In the genomic region with DNA sequence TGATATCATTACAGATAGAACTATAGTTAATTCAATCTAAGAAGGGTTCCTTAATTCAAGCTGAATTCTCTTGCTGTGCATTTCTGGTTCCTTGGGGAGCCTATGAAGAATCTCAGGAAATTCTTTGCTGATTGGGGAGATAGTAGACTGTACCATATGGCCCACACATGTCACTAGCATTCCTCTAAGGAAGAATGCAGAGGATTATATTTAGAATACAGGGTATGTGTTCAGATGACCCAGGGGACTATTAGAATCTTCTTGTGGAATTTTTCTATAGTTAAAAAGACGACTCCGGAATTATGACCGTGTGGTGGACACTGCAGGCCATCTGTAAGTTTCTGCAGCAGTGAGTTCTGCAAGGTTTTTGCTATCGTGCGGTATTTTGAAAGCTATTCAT, we compare ENCODE assay signal across 29 mouse cellular contexts. TPM values are rescaled to one million over a fixed set of nuclear protein-coding genes. Genes with fewer than 3 reads are reported as not detected.
DNase-seq lines count a peak whose midpoint lies in the region; ATAC-seq lines count a peak whose summit lies in the region.
"Had no signal": no experiment of that assay in that cellular context is flagged by ENCODE, and none has a peak within 500 bp of the region (broad histone marks: within the 10 kb centered on the region; RNA-seq: fewer than 3 reads in every experiment).

No protein-coding gene starts in this region.

- no peaks in the 10 kb centered on the region for H3K9me3 ChIP-seq in embryonic facial prominence, embryonic 11.5 days (replicated peaks; ENCODE audit: control insufficient read depth, low read length)
- H3K9me3 ChIP-seq in embryonic facial prominence, embryonic 10.5 days = no peaks in the 10 kb centered on the region
- H3K9me3 ChIP-seq in embryonic facial prominence, embryonic 14.5 days (ENCODE audit: control insufficient read depth, low read length) = no peaks in the 10 kb centered on the region
- H3K9me3 ChIP-seq: embryonic facial prominence, embryonic 12.5 days; embryonic facial prominence, embryonic 15.5 days; forebrain, embryonic 13.5 days; forebrain, embryonic 15.5 days; G1E had no signal

- no peak overlapping the region for H3K27ac ChIP-seq in embryonic facial prominence, embryonic 11.5 days (replicated peaks; ENCODE audit: low read depth, low read length)
- no peak overlapping the region for H3K27ac ChIP-seq in embryonic facial prominence, embryonic 10.5 days (replicated peaks)
- H3K27ac ChIP-seq in embryonic facial prominence, embryonic 14.5 days (replicated peaks; ENCODE audit: low read depth, low read length) = no peak overlapping the region; the same call in 1 of the 2 replicates
- H3K27ac ChIP-seq: embryonic facial prominence, embryonic 12.5 days; embryonic facial prominence, embryonic 15.5 days; forebrain, embryonic 13.5 days; forebrain, embryonic 15.5 days had no signal

- H3K9ac ChIP-seq in embryonic facial prominence, embryonic 11.5 days (replicated peaks; ENCODE audit: low read length) = no peak overlapping the region
- no peak overlapping the region for H3K9ac ChIP-seq in embryonic facial prominence, embryonic 14.5 days (ENCODE audit: low read depth, low read length)
- H3K9ac ChIP-seq: embryonic facial prominence, embryonic 12.5 days; embryonic facial prominence, embryonic 15.5 days; forebrain, embryonic 13.5 days; forebrain, embryonic 15.5 days; forebrain, postnatal 0 days had no signal

- WGBS in embryonic facial prominence, embryonic 11.5 days = 74% methylated on average over 5 of the region's 5 CpGs
- WGBS in embryonic facial prominence, embryonic 10.5 days = 83% methylated on average over 5 of the region's 5 CpGs
- 39% methylated on average over 5 of the region's 5 CpGs for WGBS in embryonic facial prominence, embryonic 14.5 days

- no peak for ATAC-seq in embryonic facial prominence, embryonic 11.5 days (replicated peaks; ENCODE audit: insufficient number of reproducible peaks, low FRiP score, low TSS enrichment, low read depth)
- no peak for ATAC-seq in embryonic facial prominence, embryonic 14.5 days (ENCODE audit: low read depth)
- no peak for ATAC-seq in megakaryocyte, adult 5-6 weeks (ENCODE audit: poor library complexity, severe bottlenecking)
- ATAC-seq: activated CD4-positive, CD25-positive, alpha-beta regulatory T cell, adult 4 months; CD4-positive, CD25-positive, alpha-beta regulatory T cell, adult 4 months; forebrain, embryonic 13.5 days; forebrain, embryonic 15.5 days; forebrain, postnatal 0 days; Patski had no signal

- H3K27me3 ChIP-seq in embryonic facial prominence, embryonic 11.5 days (ENCODE audit: control insufficient read depth, insufficient read depth, low read length) = no peaks in the 10 kb centered on the region
- H3K27me3 ChIP-seq in embryonic facial prominence, embryonic 10.5 days (replicated peaks; ENCODE audit: low read depth, poor library complexity, severe bottlenecking) = peaks cover 19% of the 10 kb centered on the region
- no peaks in the 10 kb centered on the region for H3K27me3 ChIP-seq in embryonic facial prominence, embryonic 14.5 days (replicated peaks; ENCODE audit: control insufficient read depth, insufficient read depth, low read length)
- H3K27me3 ChIP-seq: CH12.LX; forebrain, embryonic 15.5 days had no signal

- H3K4me2 ChIP-seq in embryonic facial prominence, embryonic 11.5 days (ENCODE audit: low read depth, low read length) = no peak overlapping the region
- H3K4me2 ChIP-seq in embryonic facial prominence, embryonic 14.5 days (ENCODE audit: low read depth, low read length) = no peak overlapping the region
- H3K4me2 ChIP-seq: embryonic facial prominence, embryonic 12.5 days; embryonic facial prominence, embryonic 15.5 days; forebrain, embryonic 13.5 days; forebrain, embryonic 15.5 days had no signal

- no peaks in the 10 kb centered on the region for H3K36me3 ChIP-seq in embryonic facial prominence, embryonic 11.5 days (replicated peaks; ENCODE audit: control insufficient read depth, insufficient read depth, low read depth, low read length)
- H3K36me3 ChIP-seq in embryonic facial prominence, embryonic 10.5 days (replicated peaks) = no peaks in the 10 kb centered on the region
- no peaks in the 10 kb centered on the region for H3K36me3 ChIP-seq in embryonic facial prominence, embryonic 14.5 days (ENCODE audit: control insufficient read depth, insufficient read depth, low read length)
- H3K36me3 ChIP-seq: embryonic facial prominence, embryonic 12.5 days; embryonic facial prominence, embryonic 15.5 days; forebrain, embryonic 15.5 days; G1E had no signal

- no peaks in the 10 kb centered on the region for H3K4me1 ChIP-seq in embryonic facial prominence, embryonic 11.5 days (ENCODE audit: control insufficient read depth, insufficient read depth, low read length)
- H3K4me1 ChIP-seq in embryonic facial prominence, embryonic 10.5 days = no peaks in the 10 kb centered on the region
- no peaks in the 10 kb centered on the region for H3K4me1 ChIP-seq in embryonic facial prominence, embryonic 14.5 days (ENCODE audit: control insufficient read depth, insufficient read depth, low read length)
- H3K4me1 ChIP-seq: embryonic facial prominence, embryonic 15.5 days; forebrain, embryonic 13.5 days; forebrain, embryonic 15.5 days had no signal

- H3K4me3 ChIP-seq in embryonic facial prominence, embryonic 11.5 days (ENCODE audit: low read depth, low read length) = no peak overlapping the region
- H3K4me3 ChIP-seq in embryonic facial prominence, embryonic 10.5 days = no peak overlapping the region
- H3K4me3 ChIP-seq in embryonic facial prominence, embryonic 14.5 days (ENCODE audit: low read depth, low read length) = no peak overlapping the region
- H3K4me3 ChIP-seq: embryonic facial prominence, embryonic 12.5 days; embryonic facial prominence, embryonic 15.5 days; forebrain, embryonic 13.5 days; forebrain, embryonic 15.5 days had no signal

- DNase-seq in embryonic facial prominence, embryonic 11.5 days (ENCODE audit: low spot score) = peak; percentile 9
- DNase-seq in embryonic facial prominence, embryonic 10.5 days (ENCODE audit: low spot score) = no peak
- DNase-seq in 3T3-L1 (ENCODE audit: low read depth, low spot score) = peak; percentile 37
- DNase-seq in embryonic facial prominence, embryonic 14.5 days (ENCODE audit: low spot score) = peak; percentile 57
- peak; percentile 56 for DNase-seq in mesoderm, embryonic 11.5 days (ENCODE audit: low read depth, low spot score)
- no peak for DNase-seq in layer of hippocampus, adult 9-10 months (ENCODE audit: low spot score)
- DNase-seq: adrenal gland, adult 8-10 months; adrenal gland, postnatal 14 days; adrenal gland, postnatal 36 days; B cell, adult 2 months; cerebellum, adult 11-12 months; cerebellum, adult 2 months; cerebellum, adult 9-10 months; cerebellum, postnatal 10 days; cerebellum, postnatal 25 days; forebrain, postnatal 0 days had no signal

RNA-seq across cellular contexts. Expression of a gene that starts 18.6 kb away (rescaled TPM):
- polyA plus RNA-seq in embryonic facial prominence, embryonic 11.5 days (2014; fragmentation: Nextera tagmentation; extraction: Ambion mirVana) = 0.47 and 0.80 TPM in 2 replicates
- 0.20 and 0.39 TPM in 2 replicates for polyA plus RNA-seq in embryonic facial prominence, embryonic 10.5 days (2016; fragmentation: Nextera tagmentation; extraction: Ambion mirVana)
- polyA plus RNA-seq in embryonic facial prominence, embryonic 14.5 days (2014; fragmentation: Nextera tagmentation; extraction: Ambion mirVana) = 3.9 and 4.7 TPM in 2 replicates
- total RNA-seq in megakaryocyte, adult 5-6 weeks (2015) = not detected in 2 replicates
- total RNA-seq in megakaryocyte, adult 5-6 weeks (2017) = not detected in 2 replicates
- total RNA-seq: adrenal gland, adult 18-20 months; adrenal gland, adult 8-10 months; adrenal gland, postnatal 14 days; adrenal gland, postnatal 36 days; CH12.LX; forebrain, postnatal 0 days had no signal
- polyA plus RNA-seq: activated CD4-positive, CD25-positive, alpha-beta regulatory T cell, adult 4 months; CD4-positive, CD25-positive, alpha-beta regulatory T cell, adult 4 months; forebrain, embryonic 11.5 days; forebrain, embryonic 13.5 days; forebrain, embryonic 15.5 days; forebrain, postnatal 0 days; G1E; Patski had no signal

RNA-seq across cellular contexts. Expression of a gene that starts 44.2 kb away (rescaled TPM):
- 146 and 147 TPM in 2 replicates for polyA plus RNA-seq in embryonic facial prominence, embryonic 11.5 days (2014; fragmentation: Nextera tagmentation; extraction: Ambion mirVana)
- 112 and 113 TPM in 2 replicates for polyA plus RNA-seq in embryonic facial prominence, embryonic 10.5 days (2016; fragmentation: Nextera tagmentation; extraction: Ambion mirVana)
- 121 and 140 TPM in 2 replicates for polyA plus RNA-seq in embryonic facial prominence, embryonic 14.5 days (2014; fragmentation: Nextera tagmentation; extraction: Ambion mirVana)
- total RNA-seq in megakaryocyte, adult 5-6 weeks (2015) = 51.5 and 56.0 TPM in 2 replicates
- total RNA-seq in megakaryocyte, adult 5-6 weeks (2017) = 13.4 and 15.6 TPM in 2 replicates

RNA-seq across cellular contexts. Expression of a gene that starts 54.9 kb away (rescaled TPM):
- polyA plus RNA-seq in embryonic facial prominence, embryonic 11.5 days (2014; fragmentation: Nextera tagmentation; extraction: Ambion mirVana) = not detected in 2 replicates
- polyA plus RNA-seq in embryonic facial prominence, embryonic 10.5 days (2016; fragmentation: Nextera tagmentation; extraction: Ambion mirVana) = not detected in 2 replicates
- 0.13 TPM in 1 of 2 replicates, not detected in the other for polyA plus RNA-seq in embryonic facial prominence, embryonic 14.5 days (2014; fragmentation: Nextera tagmentation; extraction: Ambion mirVana)
- total RNA-seq in megakaryocyte, adult 5-6 weeks (2015) = not detected in 2 replicates
- total RNA-seq in megakaryocyte, adult 5-6 weeks (2017) = not detected in 2 replicates
- total RNA-seq: forebrain, postnatal 0 days had no signal
- polyA plus RNA-seq: activated CD4-positive, CD25-positive, alpha-beta regulatory T cell, adult 4 months; CD4-positive, CD25-positive, alpha-beta regulatory T cell, adult 4 months; cortical plate, adult 2 months; embryonic facial prominence, embryonic 12.5 days; forebrain, embryonic 11.5 days; forebrain, embryonic 13.5 days; forebrain, embryonic 15.5 days; forebrain, postnatal 0 days had no signal

Comparison
In these comparisons a context has a peak if more than half of its experiments do, and no peak if none do; other contexts are left out.
1. DNase-seq: peak in embryonic facial prominence, embryonic 11.5 days (single experiment), 3T3-L1 (single experiment), embryonic facial prominence, embryonic 14.5 days (single experiment) and mesoderm, embryonic 11.5 days (single experiment); none in embryonic facial prominence, embryonic 10.5 days (single experiment) and layer of hippocampus, adult 9-10 months (single experiment).